Mouse (Mus musculus) effector memory CD4-positive, alpha-beta T cell, adult 5 months (primary cell): ENCODE results near the gene Tcp11. TPM values are rescaled to one million over a fixed set of nuclear protein-coding genes. Genes with fewer than 3 reads are reported as not detected.

Experiments
- polyA plus RNA-seq: library from polyadenylated mRNA; unstranded; fragments of 100-300 nt; shearing (Covaris generic); gene quantifications from one replicate; pipeline ENCODE4 v1.2.1, GENCODE M21; 2017

The Tcp11 gene
- polyA plus RNA-seq, result 1.6 TPM

DNA sequence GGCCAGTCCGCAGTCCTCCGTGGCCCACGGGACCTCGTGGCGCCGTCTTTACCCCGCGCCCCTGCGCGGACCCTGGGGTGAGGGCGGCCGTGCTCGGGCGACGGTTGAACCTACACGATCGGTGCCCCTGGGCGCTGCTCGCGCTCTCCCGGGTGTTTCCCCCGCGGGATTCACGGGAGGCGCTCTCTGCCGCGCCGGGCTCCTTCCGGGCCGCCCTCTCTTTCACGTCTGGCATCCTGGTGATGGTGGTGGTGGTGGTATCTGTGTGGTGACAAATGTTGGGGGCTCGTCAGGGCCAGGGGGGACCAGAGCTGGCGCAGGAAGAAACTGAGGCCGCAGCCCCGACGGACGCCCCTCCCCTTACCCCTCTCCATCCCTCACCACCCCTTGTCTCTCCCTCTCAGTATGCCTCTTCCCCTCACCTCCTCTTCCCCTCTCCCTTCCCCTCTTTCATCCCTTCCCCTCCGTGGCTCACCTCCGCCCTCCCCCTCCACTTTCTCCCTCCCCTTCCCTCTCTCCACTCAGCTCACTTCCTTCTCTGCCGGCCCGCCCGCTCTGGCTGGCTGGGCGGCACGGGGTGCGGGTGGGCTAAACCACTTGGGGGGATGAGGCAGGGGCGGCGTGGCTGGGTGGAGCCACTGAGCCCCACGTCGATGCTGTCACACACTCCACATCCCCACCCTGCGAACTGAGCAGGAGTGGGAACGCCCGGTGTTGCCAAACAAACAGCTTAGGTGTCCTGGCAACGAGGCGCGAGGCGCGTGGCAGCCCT is at the start of gene Tcp11:
Gene Tcp11 (minus strand): TSS at position 595 of the 772 bp plus-strand sequence.

Other genes with a start within 250 kb of the Tcp11 start
- gene Snrpc, start 242.5 kb downstream of the Tcp11 start, polyA plus RNA-seq, result 143 TPM
- gene Uhrf1bp1, start 224.2 kb downstream of the Tcp11 start, polyA plus RNA-seq, result 3.5 TPM
- gene Anks1, start 171.3 kb downstream of the Tcp11 start, polyA plus RNA-seq, result 14.8 TPM
- gene Taf11, start 170.8 kb downstream of the Tcp11 start, polyA plus RNA-seq, result 28.1 TPM
- not detected for gene Scube3, start 61.5 kb upstream of the Tcp11 start, polyA plus RNA-seq
- gene Zfp523, start 96.5 kb upstream of the Tcp11 start, polyA plus RNA-seq, result 21.5 TPM
- gene Def6, start 127.1 kb upstream of the Tcp11 start, polyA plus RNA-seq, result 165 TPM
- gene Ppard, start 152.1 kb upstream of the Tcp11 start, polyA plus RNA-seq, result 9.0 TPM
- gene Fance, start 232.9 kb upstream of the Tcp11 start, polyA plus RNA-seq, result 25.4 TPM
- gene Rpl10a, start 247.8 kb upstream of the Tcp11 start, polyA plus RNA-seq, result 349 TPM